Comparison of ENCODE assay signal across 30 mouse cellular contexts in the genomic region with DNA sequence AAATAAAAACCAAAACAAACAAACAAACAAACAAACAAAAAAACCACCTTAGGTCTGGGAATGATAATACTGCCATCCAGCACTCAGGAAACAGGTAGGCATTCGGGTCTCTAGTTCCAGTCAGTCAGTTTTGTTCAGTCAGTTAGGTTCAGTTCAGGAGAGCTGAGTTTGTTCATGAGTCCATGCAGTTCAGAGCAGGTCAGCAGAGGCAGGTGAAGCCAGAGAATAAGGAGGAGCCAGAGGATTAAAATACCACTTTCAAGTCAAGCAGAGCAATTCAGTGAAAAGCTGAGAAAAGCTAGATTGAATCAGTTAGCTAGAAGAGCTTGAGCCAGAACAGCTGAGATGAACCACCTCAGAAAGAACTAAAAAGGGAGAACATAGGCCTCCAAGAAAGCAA. TPM values are rescaled to one million over a fixed set of nuclear protein-coding genes. Genes with fewer than 3 reads are reported as not detected.
DNase-seq lines count a peak whose midpoint lies in the region; ATAC-seq and TF ChIP-seq lines count a peak whose summit lies in the region.
"Had no signal": no experiment of that assay in that cellular context is flagged by ENCODE, and none has a peak within 500 bp of the region (broad histone marks: within the 10 kb centered on the region; RNA-seq: fewer than 3 reads in every experiment).

No protein-coding gene starts in this region.

- no peaks in the 10 kb centered on the region for H3K27me3 ChIP-seq in intestine, postnatal 0 days (replicated peaks; ENCODE audit: control insufficient read depth, insufficient read depth, low read length)
- H3K27me3 ChIP-seq in intestine, embryonic 16.5 days (replicated peaks; ENCODE audit: control insufficient read depth, insufficient read depth, low read length) = no peaks in the 10 kb centered on the region
- no peaks in the 10 kb centered on the region for H3K27me3 ChIP-seq in liver, embryonic 16.5 days (ENCODE audit: control insufficient read depth, insufficient read depth, low read depth, low read length)
- H3K27me3 ChIP-seq in liver, embryonic 11.5 days (replicated peaks; ENCODE audit: control insufficient read depth, insufficient read depth, low read length) = no peaks in the 10 kb centered on the region
- no peaks in the 10 kb centered on the region for H3K27me3 ChIP-seq in testis, adult 2 months (ENCODE audit: control insufficient read depth, insufficient read depth, low read length)
- H3K27me3 ChIP-seq: CH12.LX; forebrain, embryonic 13.5 days; heart, embryonic 15.5 days; limb, embryonic 12.5 days; liver, embryonic 13.5 days; neural tube, embryonic 15.5 days had no signal

- WGBS in intestine, postnatal 0 days = 82% methylated on average over 1 of the region's 1 CpGs
- 82% methylated on average over 1 of the region's 1 CpGs for WGBS in intestine, embryonic 16.5 days
- 62% methylated on average over 1 of the region's 1 CpGs for WGBS in liver, embryonic 16.5 days (ENCODE audit: insufficient replicate concordance)
- 86% methylated on average over 1 of the region's 1 CpGs for whole genome bisulfite sequencing in liver, embryonic 11.5 days

- no peak overlapping the region for H3K9ac ChIP-seq in intestine, postnatal 0 days (ENCODE audit: low read depth, low read length)
- no peak overlapping the region for H3K9ac ChIP-seq in intestine, embryonic 16.5 days (ENCODE audit: low read depth, low read length)
- no peak overlapping the region for H3K9ac ChIP-seq in liver, embryonic 16.5 days (ENCODE audit: low read depth, low read length)
- H3K9ac ChIP-seq in liver, embryonic 11.5 days (ENCODE audit: low read depth, low read length) = no peak overlapping the region
- H3K9ac ChIP-seq: forebrain, embryonic 13.5 days; heart, embryonic 15.5 days; limb, embryonic 12.5 days; liver, embryonic 13.5 days; neural tube, embryonic 15.5 days had no signal

- no peaks in the 10 kb centered on the region for H3K9me3 ChIP-seq in intestine, postnatal 0 days (ENCODE audit: control insufficient read depth)
- no peaks in the 10 kb centered on the region for H3K9me3 ChIP-seq in intestine, embryonic 16.5 days (ENCODE audit: control insufficient read depth, low read length)
- H3K9me3 ChIP-seq in liver, embryonic 16.5 days (replicated peaks; ENCODE audit: control insufficient read depth, low read length) = no peaks in the 10 kb centered on the region
- no peaks in the 10 kb centered on the region for H3K9me3 ChIP-seq in liver, embryonic 11.5 days (ENCODE audit: control insufficient read depth, low read length)
- H3K9me3 ChIP-seq: forebrain, embryonic 13.5 days; heart, embryonic 15.5 days; limb, embryonic 12.5 days; liver, embryonic 13.5 days; neural tube, embryonic 15.5 days had no signal

- intact Hi-C loops in heart, postnatal 14 days (cut with DNase I) = no loop called here

- TF ChIP-seq CTCF in intestine, postnatal 0 days (IDR thresholded peaks at IDR 0.05; ENCODE audit: low read depth) = no peak
- TF ChIP-seq CTCF in testis, adult 2 months (IDR thresholded peaks at IDR 0.05; ENCODE audit: control insufficient read depth, insufficient read depth, insufficient replicate concordance, low read depth, low read length) = no peak

- H3K36me3 ChIP-seq in intestine, postnatal 0 days (ENCODE audit: control insufficient read depth, insufficient read depth) = peaks cover 6% of the 10 kb centered on the region; the same call in 1 of the 2 replicates
- H3K36me3 ChIP-seq in intestine, embryonic 16.5 days (ENCODE audit: control insufficient read depth, insufficient read depth, low read length) = no peaks in the 10 kb centered on the region
- H3K36me3 ChIP-seq in liver, embryonic 16.5 days (ENCODE audit: control insufficient read depth, insufficient read depth) = no peaks in the 10 kb centered on the region; the same call in 1 of the 2 replicates
- H3K36me3 ChIP-seq in liver, embryonic 11.5 days (ENCODE audit: control insufficient read depth, insufficient read depth, low read length) = peaks cover 7% of the 10 kb centered on the region
- H3K36me3 ChIP-seq in testis, adult 2 months (ENCODE audit: control insufficient read depth, insufficient read depth, low read length) = no peaks in the 10 kb centered on the region
- H3K36me3 ChIP-seq: neural tube, embryonic 15.5 days had no signal

- no peak for TF ChIP-seq POLR2A in testis, adult 2 months (IDR thresholded peaks at IDR 0.05; ENCODE audit: control insufficient read depth, low read depth, low read length)

- no peak overlapping the region for H3K4me3 ChIP-seq in intestine, postnatal 0 days (ENCODE audit: low read depth, low read length)
- no peak overlapping the region for H3K4me3 ChIP-seq in intestine, embryonic 16.5 days (ENCODE audit: low read length)
- H3K4me3 ChIP-seq in liver, embryonic 16.5 days (ENCODE audit: low read depth, low read length) = no peak overlapping the region
- H3K4me3 ChIP-seq in liver, embryonic 11.5 days (ENCODE audit: low read depth, low read length) = no peak overlapping the region
- peak overlapping the region; percentile 54 for H3K4me3 ChIP-seq in testis, adult 2 months (ENCODE audit: control insufficient read depth, low read depth, low read length)
- H3K4me3 ChIP-seq: forebrain, embryonic 13.5 days; heart, embryonic 15.5 days; layer of hippocampus, adult 2 months; left cerebral cortex, adult 2 months; limb, embryonic 12.5 days; liver, embryonic 13.5 days; myocyte; neural tube, embryonic 15.5 days had no signal

- ATAC-seq in intestine, postnatal 0 days = no peak
- ATAC-seq in intestine, embryonic 16.5 days = no peak
- ATAC-seq in liver, embryonic 16.5 days (ENCODE audit: low read depth) = no peak
- no peak for ATAC-seq in liver, embryonic 11.5 days (replicated peaks; ENCODE audit: low FRiP score)
- ATAC-seq: forebrain, embryonic 13.5 days had no signal

- DNase-seq in heart, adult 11 months = peak; percentile 39
- DNase-seq in heart, postnatal 14 days = no peak
- DNase-seq in liver, embryonic 11.5 days (ENCODE audit: low spot score) = no peak
- DNase-seq in testis, postnatal 14 days (ENCODE audit: low spot score) = no peak
- DNase-seq: adrenal gland, postnatal 10 days; cerebellum, adult 11 months; cerebellum, adult 9-10 months; cerebellum, postnatal 36 days; gastrocnemius, postnatal 10 days; heart, postnatal 4 days; kidney, adult 8-10 months; kidney, postnatal 14 days; liver, embryonic 13.5 days; lung, adult 2 months; lung, postnatal 10 days; retina, postnatal 1 day; right cerebral cortex, postnatal 14 days; thymus, postnatal 14 days had no signal

- H3K4me2 ChIP-seq in intestine, postnatal 0 days (replicated peaks; ENCODE audit: low read depth) = 0 out of 2 replicates have a peak overlapping the region, but pooled peaks have one; percentile 10
- H3K4me2 ChIP-seq in intestine, embryonic 16.5 days (ENCODE audit: low read depth, low read length) = no peak overlapping the region
- H3K4me2 ChIP-seq in liver, embryonic 16.5 days (ENCODE audit: low read depth, low read length) = peak overlapping the region; percentile 31; the same call in 1 of the 2 replicates
- H3K4me2 ChIP-seq in liver, embryonic 11.5 days = no peak overlapping the region
- H3K4me2 ChIP-seq: limb, embryonic 12.5 days; liver, embryonic 13.5 days had no signal

- H3K27ac ChIP-seq in intestine, postnatal 0 days (ENCODE audit: low read depth, low read length) = no peak overlapping the region
- no peak overlapping the region for H3K27ac ChIP-seq in intestine, embryonic 16.5 days (ENCODE audit: low read length)
- H3K27ac ChIP-seq in liver, embryonic 16.5 days (ENCODE audit: low read length) = no peak overlapping the region
- H3K27ac ChIP-seq in liver, embryonic 11.5 days (ENCODE audit: low read depth, low read length) = no peak overlapping the region
- no peak overlapping the region for H3K27ac ChIP-seq in testis, adult 2 months (ENCODE audit: control insufficient read depth, insufficient read depth, low read depth, low read length)
- H3K27ac ChIP-seq: forebrain, embryonic 13.5 days; heart, embryonic 15.5 days; layer of hippocampus, adult 2 months; left cerebral cortex, adult 2 months; limb, embryonic 12.5 days; liver, embryonic 13.5 days; neural tube, embryonic 15.5 days had no signal

- no peaks in the 10 kb centered on the region; the same call in 1 of the 2 replicates for H3K4me1 ChIP-seq in intestine, postnatal 0 days (replicated peaks; ENCODE audit: control insufficient read depth, insufficient read depth, low read length)
- H3K4me1 ChIP-seq in intestine, embryonic 16.5 days (ENCODE audit: control insufficient read depth, insufficient read depth, low read length) = peaks cover 9% of the 10 kb centered on the region
- H3K4me1 ChIP-seq in liver, embryonic 16.5 days (ENCODE audit: control insufficient read depth, low read depth, low read length) = peaks cover 25% of the 10 kb centered on the region
- peaks cover 4% of the 10 kb centered on the region for H3K4me1 ChIP-seq in liver, embryonic 11.5 days (replicated peaks; ENCODE audit: control insufficient read depth, insufficient read depth, low read length)
- H3K4me1 ChIP-seq in testis, adult 2 months (ENCODE audit: control insufficient read depth, insufficient read depth, low read length) = peaks cover 6% of the 10 kb centered on the region

RNA-seq across cellular contexts. Expression of a gene that starts 4.1 kb away (rescaled TPM):
- total RNA-seq in heart, postnatal 14 days (2021) = 10 to 100 TPM; 24.8 to 28.0 TPM
- 11.8 and 13.3 TPM in 2 replicates for polyA plus RNA-seq in intestine, postnatal 0 days (2015; fragmentation: Nextera tagmentation; extraction: Ambion mirVana)
- polyA plus RNA-seq in intestine, embryonic 16.5 days (2015; fragmentation: Nextera tagmentation; extraction: Ambion mirVana) = 12.2 and 12.4 TPM in 2 replicates
- polyA plus RNA-seq in liver, embryonic 16.5 days (2015; fragmentation: Nextera tagmentation; extraction: Ambion mirVana) = 5.8 and 6.3 TPM in 2 replicates
- 22.1 and 26.9 TPM in 2 replicates for polyA plus RNA-seq in liver, embryonic 11.5 days (2014; fragmentation: Nextera tagmentation; extraction: Ambion mirVana)
- 84.8 and 94.2 TPM in 2 replicates for polyA plus RNA-seq in testis, adult 2 months (2012; rRNA removed)

Comparison
In these comparisons a context has a peak if more than half of its experiments do, and no peak if none do; other contexts are left out.
1. H3K4me2 ChIP-seq: peak in intestine, postnatal 0 days (single experiment) and liver, embryonic 16.5 days (single experiment); none in intestine, embryonic 16.5 days (single experiment) and liver, embryonic 11.5 days (single experiment).